ENCODE assay signal across 14 mouse cellular contexts in genomic region chr15:31346508-31346907, GRCm38 (mm10).
"Had no signal": no experiment of that assay in that cellular context is flagged by ENCODE, and none has a peak within 500 bp of the region (broad histone marks: within the 10 kb centered on the region; RNA-seq: fewer than 3 reads in every experiment).

No protein-coding gene starts in this region.

- DNase-seq: lung, adult 18-20 months; lung, embryonic 14.5 days; lung, postnatal 10 days; lung, postnatal 4 days; midbrain, embryonic 14.5 days; right cerebral cortex, postnatal 14 days; thymus, adult 2 months; thymus, postnatal 36 days had no signal

- H3K27ac ChIP-seq: liver, embryonic 14.5 days; midbrain, embryonic 10.5 days; midbrain, embryonic 12.5 days; stomach, embryonic 15.5 days; stomach, postnatal 0 days had no signal

- H3K27me3 ChIP-seq: stomach, embryonic 15.5 days had no signal

- H3K4me2 ChIP-seq: lung, embryonic 14.5 days; midbrain, embryonic 12.5 days; stomach, embryonic 15.5 days had no signal

- H3K9me3 ChIP-seq: midbrain, embryonic 10.5 days; midbrain, embryonic 12.5 days; stomach, embryonic 15.5 days had no signal

- H3K36me3 ChIP-seq: midbrain, embryonic 10.5 days; midbrain, embryonic 12.5 days; stomach, embryonic 15.5 days had no signal

- H3K4me3 ChIP-seq: midbrain, embryonic 10.5 days; midbrain, embryonic 12.5 days; stomach, embryonic 15.5 days had no signal

- H3K9ac ChIP-seq: liver, embryonic 14.5 days; lung, embryonic 14.5 days; midbrain, embryonic 12.5 days; stomach, embryonic 15.5 days had no signal

- ATAC-seq: midbrain, embryonic 16.5 days had no signal
